Mouse (Mus musculus): ENCODE data around the gene Nlrc5.

DNA sequence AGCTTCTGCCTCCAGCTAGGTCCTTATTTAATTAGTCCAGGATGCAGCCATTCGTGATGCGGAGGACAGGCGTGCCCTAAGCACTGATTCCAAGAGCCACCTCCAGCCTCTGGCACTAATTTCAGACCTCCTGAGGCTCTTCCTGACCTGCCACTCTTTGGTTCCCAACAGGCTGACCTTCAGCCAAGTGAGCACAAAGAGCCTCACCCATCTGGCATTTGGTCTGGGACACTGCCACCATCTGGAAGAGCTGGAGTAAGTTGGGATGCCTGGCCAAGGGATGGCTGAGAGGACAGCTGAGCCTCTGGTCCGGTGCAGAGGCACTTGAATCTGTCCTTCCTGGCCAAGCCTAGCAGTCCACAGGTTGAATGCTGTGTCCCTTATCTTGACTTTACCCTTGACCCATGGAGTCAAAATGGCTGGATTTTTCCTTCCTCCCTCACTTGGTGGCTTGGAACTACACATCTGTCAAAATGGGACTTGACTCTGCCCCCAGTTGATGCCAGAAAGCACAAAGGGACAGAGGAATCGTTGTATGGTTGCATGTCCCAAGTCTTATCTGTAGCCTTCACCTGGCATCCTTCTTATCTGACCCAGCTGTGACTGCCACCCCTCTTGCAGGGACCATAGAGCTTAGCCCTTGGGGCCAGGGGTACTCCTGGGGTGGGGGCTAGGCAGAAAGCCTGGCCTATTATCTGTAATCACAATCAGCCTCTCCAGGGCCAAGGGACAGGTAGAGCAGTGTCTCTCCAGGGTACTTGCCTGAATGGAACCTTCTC, 81.5 kb downstream of the Nlrc5 start:
- TF ChIP-seq CTCF (IDR thresholded peaks at IDR 0.05; ENCODE audit: borderline replicate concordance, insufficient read depth, low read depth, low read length) (no peak), POLR2A (IDR thresholded peaks at IDR 0.05; ENCODE audit: borderline replicate concordance, insufficient read depth, low read length) (no peak)

Measured in cerebellum, adult 2 months (tissue).